Mouse (Mus musculus): ENCODE results near the gene Tgfbr3l. TPM values are rescaled to one million over a fixed set of nuclear protein-coding genes. Genes with fewer than 3 reads are reported as not detected.

Tgfbr3l gene
- polyA plus RNA-seq, 1 experiment from 2014 or later, result 4.9 TPM

GRCm38 (mm10) chr8:4226739-4227347 lies 21.2 kb upstream of the Tgfbr3l start, which contains the start of gene Lrrc8e:
TSS of gene Lrrc8e (plus strand) at chr8:4226827.
- WGBS, result 6% methylated on average over 33 of the region's 33 CpGs
- no peaks in the 10 kb centered on the region for H3K36me3 ChIP-seq (ENCODE audit: control insufficient read depth, insufficient read depth, low read length)
- H3K27me3 ChIP-seq (ENCODE audit: control insufficient read depth, insufficient read depth, low read length), result peaks cover 6% of the 10 kb centered on the region; the same call in 1 of the 2 replicates
- peak within 1 kb of the TSS; percentile 75 for H3K9ac ChIP-seq (ENCODE audit: low read length)
- H3K27ac ChIP-seq (ENCODE audit: low read length), result no peak within 1 kb of the TSS
- H3K4me2 ChIP-seq (ENCODE audit: low read depth, low read length), result peak within 1 kb of the TSS; percentile 62
- peak; percentile 87 for ATAC-seq (ENCODE audit: insufficient read depth, low FRiP score)
- H3K4me3 ChIP-seq (replicated peaks; ENCODE audit: low read length), result peak within 1 kb of the TSS; percentile 51
- 0 out of 2 replicates have a peak, but pooled peaks cover 4% of the 10 kb centered on the region for H3K4me1 ChIP-seq (ENCODE audit: control insufficient read depth, insufficient read depth, low read length)
- H3K9me3 ChIP-seq (replicated peaks; ENCODE audit: control insufficient read depth, low read length), result no peaks in the 10 kb centered on the region

GRCm38 (mm10) chr8:4227919-4228318 lies 20.1 kb upstream of the Tgfbr3l start:
- Histone ChIP-seq H3K36me3 (ENCODE audit: control insufficient read depth, insufficient read depth, low read length) (no peaks in the 10 kb centered on the region), H3K4me2 (ENCODE audit: low read depth, low read length) (no peak overlapping the region), H3K9me3 (replicated peaks; ENCODE audit: control insufficient read depth, low read length) (no peaks in the 10 kb centered on the region), H3K4me3 (replicated peaks; ENCODE audit: low read length) (no peak overlapping the region), H3K4me1 (ENCODE audit: control insufficient read depth, insufficient read depth, low read length) (0 out of 2 replicates have a peak, but pooled peaks cover 4% of the 10 kb centered on the region), H3K27me3 (ENCODE audit: control insufficient read depth, insufficient read depth, low read length) (peaks cover 6% of the 10 kb centered on the region; the same call in 1 of the 2 replicates), H3K27ac (ENCODE audit: low read length) (no peak overlapping the region), H3K9ac (ENCODE audit: low read length) (no peak overlapping the region)
- 89% methylated on average over 4 of the region's 4 CpGs for WGBS
- no peak for ATAC-seq (ENCODE audit: insufficient read depth, low FRiP score)

- H3K4me1 ChIP-seq (ENCODE audit: control insufficient read depth, insufficient read depth, low read length), result 0 out of 2 replicates have a peak, but pooled peaks cover 4% of the 10 kb centered on the region
- no peak overlapping the region for H3K4me2 ChIP-seq (ENCODE audit: low read depth, low read length)
- no peaks in the 10 kb centered on the region for H3K9me3 ChIP-seq (replicated peaks; ENCODE audit: control insufficient read depth, low read length)
- no peak overlapping the region for H3K27ac ChIP-seq (ENCODE audit: low read length)
- no peak overlapping the region for H3K4me3 ChIP-seq (replicated peaks; ENCODE audit: low read length)
- peaks cover 6% of the 10 kb centered on the region; the same call in 1 of the 2 replicates for H3K27me3 ChIP-seq (ENCODE audit: control insufficient read depth, insufficient read depth, low read length)
- ATAC-seq (ENCODE audit: insufficient read depth, low FRiP score), result no peak
- H3K9ac ChIP-seq (ENCODE audit: low read length), result no peak overlapping the region
- 69% methylated on average over 5 of the region's 5 CpGs for WGBS
- no peaks in the 10 kb centered on the region for H3K36me3 ChIP-seq (ENCODE audit: control insufficient read depth, insufficient read depth, low read length)
These were observed 18.2 kb upstream of the Tgfbr3l start for GRCm38 (mm10) chr8:4229784-4230183.

GRCm38 (mm10) chr8:4230612-4231351 lies 17.2 kb upstream of the Tgfbr3l start:
- peak; percentile 57; the same call in 1 of the 2 replicates for ATAC-seq (ENCODE audit: insufficient read depth, low FRiP score)
- 56% methylated on average over 10 of the region's 10 CpGs for WGBS
- H3K4me1 ChIP-seq (ENCODE audit: control insufficient read depth, insufficient read depth, low read length), result 0 out of 2 replicates have a peak, but pooled peaks cover 4% of the 10 kb centered on the region
- H3K27ac ChIP-seq (ENCODE audit: low read length), result peak overlapping the region; percentile 66
- H3K9me3 ChIP-seq (replicated peaks; ENCODE audit: control insufficient read depth, low read length), result no peaks in the 10 kb centered on the region
- no peaks in the 10 kb centered on the region for H3K36me3 ChIP-seq (ENCODE audit: control insufficient read depth, insufficient read depth, low read length)
- H3K4me3 ChIP-seq (replicated peaks; ENCODE audit: low read length), result 0 out of 2 replicates have a peak overlapping the region, but pooled peaks have one; percentile 4
- H3K27me3 ChIP-seq (ENCODE audit: control insufficient read depth, insufficient read depth, low read length), result peaks cover 6% of the 10 kb centered on the region; the same call in 1 of the 2 replicates
- peak overlapping the region; percentile 50 for H3K9ac ChIP-seq (ENCODE audit: low read length)
- H3K4me2 ChIP-seq (ENCODE audit: low read depth, low read length), result peak overlapping the region; percentile 21; the same call in 1 of the 2 replicates

- Histone ChIP-seq H3K27me3 (ENCODE audit: control insufficient read depth, insufficient read depth, low read length) (no peaks in the 10 kb centered on the region), H3K4me2 (ENCODE audit: low read depth, low read length) (peak overlapping the region; percentile 94), H3K27ac (ENCODE audit: low read length) (peak overlapping the region; percentile 98), H3K9me3 (replicated peaks; ENCODE audit: control insufficient read depth, low read length) (no peaks in the 10 kb centered on the region), H3K9ac (ENCODE audit: low read length) (peak overlapping the region; percentile 84), H3K36me3 (ENCODE audit: control insufficient read depth, insufficient read depth, low read length) (0 out of 2 replicates have a peak, but pooled peaks cover 5% of the 10 kb centered on the region), H3K4me1 (ENCODE audit: control insufficient read depth, insufficient read depth, low read length) (peaks cover 23% of the 10 kb centered on the region), H3K4me3 (replicated peaks; ENCODE audit: low read length) (peak overlapping the region; percentile 95)
- 17% methylated on average over 15 of the region's 15 CpGs for WGBS
- no peak for ATAC-seq (ENCODE audit: insufficient read depth, low FRiP score)
These were observed 10.1 kb upstream of the Tgfbr3l start for GRCm38 (mm10) chr8:4237814-4238433.

GRCm38 (mm10) chr8:4238434-4239192 lies 9.4 kb upstream of the Tgfbr3l start, which contains the start of the genes Map2k7 and Gm49320:
TSS of gene Map2k7 (plus strand) at chr8:4238740.
TSS of gene Gm49320 (plus strand) at chr8:4238865.
- peak within 1 kb of the TSS; percentile 98 for H3K27ac ChIP-seq (ENCODE audit: low read length)
- H3K4me2 ChIP-seq (ENCODE audit: low read depth, low read length), result peak within 1 kb of the TSS; percentile 94
- H3K9ac ChIP-seq (ENCODE audit: low read length), result peak within 1 kb of the TSS; percentile 86
- peak; percentile 96 for ATAC-seq (ENCODE audit: insufficient read depth, low FRiP score)
- peaks cover 23% of the 10 kb centered on the region for H3K4me1 ChIP-seq (ENCODE audit: control insufficient read depth, insufficient read depth, low read length)
- H3K36me3 ChIP-seq (ENCODE audit: control insufficient read depth, insufficient read depth, low read length), result peaks cover 7% of the 10 kb centered on the region; the same call in 1 of the 2 replicates
- no peaks in the 10 kb centered on the region for H3K27me3 ChIP-seq (ENCODE audit: control insufficient read depth, insufficient read depth, low read length)
- WGBS, result under 1% methylated on average over 66 of the region's 71 CpGs
- peak within 1 kb of the TSS; percentile 95 for H3K4me3 ChIP-seq (replicated peaks; ENCODE audit: low read length)
- H3K9me3 ChIP-seq (replicated peaks; ENCODE audit: control insufficient read depth, low read length), result no peaks in the 10 kb centered on the region

- H3K4me2 ChIP-seq (ENCODE audit: low read depth, low read length), result peak overlapping the region; percentile 94
- 10% methylated on average over 19 of the region's 19 CpGs for WGBS
These were observed 8.7 kb upstream of the Tgfbr3l start for GRCm38 (mm10) chr8:4239193-4239890.

GRCm38 (mm10) chr8:4245061-4245460 lies 3.0 kb upstream of the Tgfbr3l start:
- Histone ChIP-seq H3K4me2 (ENCODE audit: low read depth, low read length) (no peak overlapping the region), H3K27me3 (ENCODE audit: control insufficient read depth, insufficient read depth, low read length) (no peaks in the 10 kb centered on the region), H3K9me3 (replicated peaks; ENCODE audit: control insufficient read depth, low read length) (no peaks in the 10 kb centered on the region), H3K9ac (ENCODE audit: low read length) (no peak overlapping the region), H3K4me1 (ENCODE audit: control insufficient read depth, insufficient read depth, low read length) (peaks cover 10% of the 10 kb centered on the region), H3K27ac (ENCODE audit: low read length) (no peak overlapping the region), H3K4me3 (replicated peaks; ENCODE audit: low read length) (no peak overlapping the region), H3K36me3 (ENCODE audit: control insufficient read depth, insufficient read depth, low read length) (peaks cover 33% of the 10 kb centered on the region)
- no peak for ATAC-seq (ENCODE audit: insufficient read depth, low FRiP score)
- 90% methylated on average over 5 of the region's 5 CpGs for WGBS

More at GRCm38 (mm10) chr8:4239193-4239890, 8.7 kb upstream of the Tgfbr3l start:
- peak overlapping the region; percentile 86 for H3K9ac ChIP-seq (ENCODE audit: low read length)
- H3K4me3 ChIP-seq (replicated peaks; ENCODE audit: low read length), result peak overlapping the region; percentile 95
- peaks cover 23% of the 10 kb centered on the region for H3K4me1 ChIP-seq (ENCODE audit: control insufficient read depth, insufficient read depth, low read length)
- peaks cover 14% of the 10 kb centered on the region; the same call in 1 of the 2 replicates for H3K36me3 ChIP-seq (ENCODE audit: control insufficient read depth, insufficient read depth, low read length)
- H3K27ac ChIP-seq (ENCODE audit: low read length), result peak overlapping the region; percentile 95
- peak; percentile 28 for ATAC-seq (ENCODE audit: insufficient read depth, low FRiP score)
- H3K9me3 ChIP-seq (replicated peaks; ENCODE audit: control insufficient read depth, low read length), result no peaks in the 10 kb centered on the region
- H3K27me3 ChIP-seq (ENCODE audit: control insufficient read depth, insufficient read depth, low read length), result no peaks in the 10 kb centered on the region

Data from stomach, embryonic 16.5 days (tissue).